Mouse (Mus musculus): ENCODE measurements around the gene Zfp683.

Zfp683 gene

GRCm38 (mm10) chr4:134058166-134058715 is 4.6 kb downstream of the Zfp683 start:
- peak in 1 of 2 experiments; percentile 13 for DNase-seq

- no peak for DNase-seq
These were observed 5.3 kb downstream of the Zfp683 start for GRCm38 (mm10) chr4:134058908-134059307.

GRCm38 (mm10) chr4:134060135-134060865 is 6.7 kb downstream of the Zfp683 start, which contains the start of gene Crybg2:
Crybg2 (plus strand) TSS chr4:134060815.
- DNase-seq: no peak

GRCm38 (mm10) chr4:134061166-134061830 is 7.7 kb downstream of the Zfp683 start:
- DNase-seq: peak; percentile 30 to 61

GRCm38 (mm10) chr4:134061944-134062446 is 8.4 kb downstream of the Zfp683 start:
- peak; percentile 34 to 61 for DNase-seq

- DNase-seq: no peak
These were observed 8.9 kb downstream of the Zfp683 start for GRCm38 (mm10) chr4:134062561-134062960.

GRCm38 (mm10) chr4:134065431-134066004 is 11.9 kb downstream of the Zfp683 start:
- no peak for DNase-seq

- no peak for DNase-seq
These were observed 13.7 kb downstream of the Zfp683 start for GRCm38 (mm10) chr4:134067383-134067782.

- no peak for DNase-seq
These were observed 14.4 kb downstream of the Zfp683 start for GRCm38 (mm10) chr4:134067833-134068544.

- DNase-seq: no peak
These were observed 15.3 kb downstream of the Zfp683 start for GRCm38 (mm10) chr4:134068793-134069580.

GRCm38 (mm10) chr4:134078694-134079093 is 25.1 kb downstream of the Zfp683 start:
- peak; percentile 20 to 43 for DNase-seq

- DNase-seq: no peak
These were observed 27.0 kb downstream of the Zfp683 start for GRCm38 (mm10) chr4:134080674-134081073.

- peak; percentile 75 to 87 for DNase-seq
These were observed 28.2 kb downstream of the Zfp683 start for GRCm38 (mm10) chr4:134081730-134082386.

GRCm38 (mm10) chr4:134082460-134082859 is 28.8 kb downstream of the Zfp683 start:
- no peak for DNase-seq

- DNase-seq: no peak
These were observed 31.4 kb downstream of the Zfp683 start for GRCm38 (mm10) chr4:134084999-134085398.

GRCm38 (mm10) chr4:134087412-134087811 is 33.8 kb downstream of the Zfp683 start:
- peak in 1 of 2 experiments; percentile 39 for DNase-seq

GRCm38 (mm10) chr4:134089029-134089428 is 35.4 kb downstream of the Zfp683 start:
- DNase-seq: no peak

GRCm38 (mm10) chr4:134090521-134091224 is 37.0 kb downstream of the Zfp683 start:
- DNase-seq: no peak

- DNase-seq: no peak
These were observed 37.5 kb downstream of the Zfp683 start for GRCm38 (mm10) chr4:134091225-134091529.
